Mouse (Mus musculus) limb, embryonic 14.5 days (tissue): ENCODE data around the gene Olfr556. TPM values are rescaled to one million over a fixed set of nuclear protein-coding genes. Genes with fewer than 3 reads are reported as not detected.
"Not testable (repeated sequence)": the region's sequence is repeated elsewhere in the genome, so short reads cannot be mapped to it uniquely, and the experiment has no call there.

Experiments
- ATAC-seq: fragments of 200-750 bp; cut with Nextera tagmentation; 2 replicates; pipeline ENCODE4 v1.8.0; 2017; ENCODE audit warnings: low read depth, moderate number of reproducible peaks, moderate TSS enrichment; ENCODE audit not compliant: low FRiP score
- DNase-seq: peaks from one replicate; pipeline ENCODE4 v3.0.0-alpha.2; 2015; ENCODE audit warnings: low spot score
- H3K27ac ChIP-seq: fragments of 300-500 bp; sonication (generic); replicated peaks from 2 replicates; pipeline ENCODE4 v1.5.1; 2014; ENCODE audit warnings: low read depth, mild to moderate bottlenecking, low read length, moderate library complexity, mixed read lengths
- H3K27me3 ChIP-seq: fragments of 300-500 bp; sonication (generic); 2 replicates; pipeline ENCODE4 v1.6.1; 2014; ENCODE audit warnings: low read length, mixed read lengths; ENCODE audit not compliant: control insufficient read depth, insufficient read depth
- H3K36me3 ChIP-seq: fragments of 300-500 bp; sonication (generic); 2 replicates; pipeline ENCODE4 v1.6.1; 2014; ENCODE audit warnings: mild to moderate bottlenecking, low read length, moderate library complexity, mixed read lengths; ENCODE audit not compliant: control insufficient read depth, insufficient read depth
- H3K4me1 ChIP-seq: fragments of 300-500 bp; sonication (generic); 2 replicates; pipeline ENCODE4 v1.6.1; 2014; ENCODE audit warnings: antibody characterized with exemption, low read length, mixed read lengths; ENCODE audit not compliant: control insufficient read depth, insufficient read depth
- H3K4me2 ChIP-seq: fragments of 300-500 bp; sonication (generic); replicated peaks from 2 replicates; pipeline ENCODE4 v1.6.1; 2014; ENCODE audit warnings: low read depth, mild to moderate bottlenecking, low read length, moderate library complexity; ENCODE audit not compliant: severe bottlenecking
- H3K4me3 ChIP-seq: fragments of 300-500 bp; sonication (generic); replicated peaks from 2 replicates; pipeline ENCODE4 v1.5.1; 2014; ENCODE audit warnings: low read length
- H3K9ac ChIP-seq: fragments of 300-500 bp; sonication (generic); 2 replicates; pipeline ENCODE4 v1.6.1; 2014; ENCODE audit warnings: mild to moderate bottlenecking, low read depth, low read length, moderate library complexity; ENCODE audit not compliant: severe bottlenecking
- H3K9me3 ChIP-seq: fragments of 300-500 bp; sonication (generic); 2 replicates; pipeline ENCODE4 v1.6.1; 2016; ENCODE audit warnings: low read length; ENCODE audit not compliant: control insufficient read depth
- POLR2A ChIP-seq: fragments of 200-500 bp; IDR thresholded peaks from 2 replicates; pipeline ENCODE4 v1.8.0; 2012; ENCODE audit warnings: inconsistent platforms, mild to moderate bottlenecking, moderate library complexity, borderline replicate concordance; ENCODE audit not compliant: insufficient read depth, insufficient read length; ENCODE audit errors: extremely low read depth
- WGBS: fragments of 180-500 bp; shearing (Covaris S2); extraction: QIAGEN DNeasy Blood & Tissue Kit; methylation state at CpG from one replicate; pipeline ENCODE4 v1.1.7; 2014; 5-methylcytosine and 5-hydroxymethylcytosine counted together
- polyA plus RNA-seq, 2 experiments: library from polyadenylated mRNA; depleted of rRNA in 1 of 2; stranded (reverse) in 1 of 2; unstranded in 1 of 2; fragments of >200 nt; fragmentation: Nextera tagmentation in 1 of 2; extraction: Ambion mirVana in 1 of 2; gene quantifications; 2 replicates each; pipeline versions ENCODE4 v1.2.1 to v1.2.3; 2012 to 2014

Olfr556 gene
- polyA plus RNA-seq (2012; rRNA removed), result not detected in 2 replicates
- not detected in 2 replicates for polyA plus RNA-seq (2014; fragmentation: Nextera tagmentation; extraction: Ambion mirVana)

GRCm38 (mm10) chr7:102664599-102664998, at the start of gene Olfr556:
TSS of gene Olfr556 (plus strand) at chr7:102664899.
- no peak for DNase-seq
- H3K4me3 ChIP-seq, result no peak within 1 kb of the TSS
- H3K4me2 ChIP-seq, result no peak within 1 kb of the TSS
- H3K4me1 ChIP-seq, result no peaks in the 10 kb centered on the region
- ATAC-seq, result no peak
- H3K27ac ChIP-seq, result no peak within 1 kb of the TSS
- H3K27me3 ChIP-seq, result no peaks in the 10 kb centered on the region
- no peak within 1 kb of the TSS for H3K9ac ChIP-seq
- no peak for TF ChIP-seq POLR2A
- H3K9me3 ChIP-seq, result no peaks in the 10 kb centered on the region
- H3K36me3 ChIP-seq, result no peaks in the 10 kb centered on the region
- 65% methylated on average over 3 of the region's 3 CpGs for WGBS

DNA sequence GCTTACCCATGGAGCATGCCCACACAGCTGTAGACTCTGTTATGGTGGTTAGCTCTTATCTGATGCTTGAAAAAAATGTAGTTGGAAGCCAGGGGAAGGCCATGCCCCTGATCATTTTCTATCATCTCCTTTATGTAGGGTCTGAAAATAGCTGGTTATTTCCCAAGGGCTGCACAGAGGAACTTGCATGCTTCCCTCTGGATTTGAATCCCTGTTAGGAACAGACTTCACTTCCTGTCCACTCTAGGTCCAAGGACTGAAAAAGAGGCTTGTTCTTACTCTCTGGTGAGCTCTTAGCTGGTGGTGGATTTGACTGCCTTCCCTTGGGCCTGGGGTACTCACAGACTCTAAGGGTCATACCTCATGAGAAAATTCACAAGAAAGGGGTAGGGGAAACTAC, 46.6 kb upstream of the Olfr556 start, which contains the start of gene Olfr553:
Gene Olfr553 (minus strand): TSS at position 101 of the 400 bp plus-strand sequence.
- ATAC-seq (no peak), DNase-seq (no peak)
- H3K36me3 ChIP-seq, result no peaks in the 10 kb centered on the region
- no peaks in the 10 kb centered on the region for H3K9me3 ChIP-seq
- no peaks in the 10 kb centered on the region for H3K4me1 ChIP-seq
- no peak for TF ChIP-seq POLR2A
- no peaks in the 10 kb centered on the region for H3K27me3 ChIP-seq
- H3K27ac ChIP-seq, result no peak within 1 kb of the TSS
- no peak within 1 kb of the TSS for H3K4me3 ChIP-seq
- H3K9ac ChIP-seq, result no peak within 1 kb of the TSS
- no peak within 1 kb of the TSS for H3K4me2 ChIP-seq

- Histone ChIP-seq H3K36me3 (no peaks in the 10 kb centered on the region), H3K4me1 (no peaks in the 10 kb centered on the region), H3K4me3 (no peak overlapping the region), H3K27me3 (no peaks in the 10 kb centered on the region), H3K9me3 (no peaks in the 10 kb centered on the region), H3K4me2 (no peak overlapping the region), H3K9ac (no peak overlapping the region), H3K27ac (no peak overlapping the region)
- no peak for TF ChIP-seq POLR2A
- DNase-seq, result peak; percentile 20
- 69% methylated on average over 5 of the region's 5 CpGs for WGBS
- ATAC-seq, result no peak
These were observed 45.1 kb upstream of the Olfr556 start for GRCm38 (mm10) chr7:102619608-102620007.

DNA sequence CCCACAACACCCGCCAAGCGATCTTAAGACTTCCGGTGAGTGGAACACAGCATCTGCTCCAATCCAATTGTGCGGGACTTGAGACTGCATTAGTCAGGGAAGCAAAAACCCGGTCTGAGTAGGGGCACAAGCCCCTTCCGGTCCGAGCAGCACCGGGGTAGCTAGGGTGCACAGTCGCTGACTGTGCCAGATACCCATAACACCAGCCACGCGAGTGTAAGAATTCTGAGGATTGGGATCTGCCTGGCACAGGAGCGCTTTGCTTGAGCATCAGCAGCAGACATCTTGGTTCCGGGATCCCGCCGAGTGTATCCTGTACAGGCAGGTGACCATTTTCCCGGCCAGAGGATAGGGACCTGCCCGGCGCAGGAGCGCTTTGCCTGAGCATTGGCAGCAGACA, 44.3 kb upstream of the Olfr556 start:
- ATAC-seq, H3K9me3 ChIP-seq, H3K4me2 ChIP-seq, H3K4me3 ChIP-seq, H3K4me1 ChIP-seq, H3K9ac ChIP-seq, H3K36me3 ChIP-seq, H3K27me3 ChIP-seq, DNase-seq, H3K27ac ChIP-seq: not testable (repeated sequence)
- 85% methylated on average over 15 of the region's 19 CpGs for WGBS

- DNase-seq, result no peak
- TF ChIP-seq POLR2A, result no peak
- WGBS, result 33% methylated on average over 3 of the region's 3 CpGs
These were observed 28.0 kb upstream of the Olfr556 start for GRCm38 (mm10) chr7:102636665-102637064.

GRCm38 (mm10) chr7:102638132-102638531, 26.6 kb upstream of the Olfr556 start, which contains the start of gene Olfr554:
TSS of gene Olfr554 (plus strand) at chr7:102638432.
- WGBS, result 83% methylated on average over 1 of the region's 1 CpGs
- H3K4me2 ChIP-seq, result no peak within 1 kb of the TSS
- no peaks in the 10 kb centered on the region for H3K27me3 ChIP-seq
- no peak within 1 kb of the TSS for H3K27ac ChIP-seq
- DNase-seq (no peak), ATAC-seq (no peak)
- no peaks in the 10 kb centered on the region for H3K9me3 ChIP-seq
- no peaks in the 10 kb centered on the region for H3K36me3 ChIP-seq
- H3K9ac ChIP-seq, result no peak within 1 kb of the TSS
- no peaks in the 10 kb centered on the region for H3K4me1 ChIP-seq
- TF ChIP-seq POLR2A, result no peak
- no peak within 1 kb of the TSS for H3K4me3 ChIP-seq

More at GRCm38 (mm10) chr7:102636665-102637064, 28.0 kb upstream of the Olfr556 start:
- H3K4me1 ChIP-seq, result no peaks in the 10 kb centered on the region
- no peaks in the 10 kb centered on the region for H3K36me3 ChIP-seq
- ATAC-seq, result no peak
- H3K9me3 ChIP-seq, result no peaks in the 10 kb centered on the region
- no peak overlapping the region for H3K4me2 ChIP-seq
- no peak overlapping the region for H3K9ac ChIP-seq
- no peak overlapping the region for H3K27ac ChIP-seq
- H3K4me3 ChIP-seq, result no peak overlapping the region
- H3K27me3 ChIP-seq, result no peaks in the 10 kb centered on the region

- H3K9me3 ChIP-seq, H3K4me2 ChIP-seq, H3K27me3 ChIP-seq, H3K4me3 ChIP-seq, H3K27ac ChIP-seq, H3K36me3 ChIP-seq, ATAC-seq, H3K9ac ChIP-seq, H3K4me1 ChIP-seq, DNase-seq: not testable (repeated sequence)
- 75% methylated on average over 3 of the region's 4 CpGs for WGBS
These were observed 19.8 kb upstream of the Olfr556 start for GRCm38 (mm10) chr7:102644945-102645344.
